Mouse (Mus musculus): ENCODE results near the gene Gm20683. TPM values are rescaled to one million over a fixed set of nuclear protein-coding genes. Genes with fewer than 3 reads are reported as not detected.
"Not testable (repeated sequence)": the region's sequence is repeated elsewhere in the genome, so short reads cannot be mapped to it uniquely, and the experiment has no call there.

The Gm20683 gene
- polyA plus RNA-seq, 1 experiment from 2014 or later = 3.4 TPM

DNA sequence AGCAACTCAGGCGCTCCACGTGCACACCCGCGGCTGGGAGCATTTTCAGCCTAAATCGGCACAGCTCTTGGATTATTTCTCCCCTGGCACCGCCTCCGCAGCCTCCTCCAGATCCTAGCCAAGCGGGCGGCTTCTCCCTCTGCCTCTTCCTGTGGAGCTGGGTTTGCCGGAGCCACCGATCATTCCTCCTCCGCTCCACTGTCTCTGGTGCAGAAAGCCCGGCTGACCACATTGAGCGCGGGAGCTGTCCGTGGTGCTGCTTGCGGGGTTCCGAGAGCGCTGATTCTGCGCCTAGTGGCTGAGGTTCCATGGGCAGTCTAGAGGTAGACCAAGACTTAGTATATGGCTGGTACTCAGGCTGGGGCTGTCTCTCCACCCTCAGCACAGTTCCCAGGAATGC, 28.1 kb downstream of the Gm20683 start:
- H3K4me1 ChIP-seq (ENCODE audit: control insufficient read depth, insufficient read depth, low read length) = 0 out of 2 replicates have a peak, but pooled peaks cover 2% of the 10 kb centered on the region
- H3K4me2 ChIP-seq (ENCODE audit: low read depth, low read length) = no peak overlapping the region
- no peak overlapping the region for H3K27ac ChIP-seq (ENCODE audit: low read length)
- no peak overlapping the region for H3K4me3 ChIP-seq (replicated peaks; ENCODE audit: low read length)
- peak; percentile 28; the same call in 1 of the 2 replicates for ATAC-seq (ENCODE audit: insufficient read depth, low FRiP score)
- H3K9ac ChIP-seq (ENCODE audit: low read length) = no peak overlapping the region
- 2% methylated on average over 20 of the region's 20 CpGs for WGBS
- no peaks in the 10 kb centered on the region for H3K9me3 ChIP-seq (replicated peaks; ENCODE audit: control insufficient read depth, low read length)
- no peaks in the 10 kb centered on the region for H3K36me3 ChIP-seq (ENCODE audit: control insufficient read depth, insufficient read depth, low read length)
- H3K27me3 ChIP-seq (ENCODE audit: control insufficient read depth, insufficient read depth, low read length) = peaks cover 30% of the 10 kb centered on the region

DNA sequence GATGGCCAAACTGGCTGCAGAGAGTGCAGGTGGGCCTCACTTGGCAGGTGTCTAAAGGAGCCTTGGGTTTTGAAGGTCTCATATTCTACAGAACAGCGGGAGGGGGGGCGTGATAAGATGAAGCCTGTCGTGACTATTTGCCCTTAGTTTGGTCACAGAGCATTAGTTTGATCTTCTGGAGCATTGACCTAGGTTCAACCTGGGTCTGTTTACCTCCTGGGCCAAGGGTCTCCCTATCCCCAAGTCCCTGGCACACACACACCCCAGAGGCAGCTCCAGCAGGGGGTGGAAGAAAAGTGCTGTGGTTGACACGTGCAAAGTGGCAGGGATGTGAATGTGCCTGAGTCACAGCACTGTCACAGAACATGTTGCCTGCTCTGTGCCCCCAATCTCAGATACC, 30.7 kb downstream of the Gm20683 start:
- Histone ChIP-seq H3K27ac (ENCODE audit: low read length) (no peak overlapping the region), H3K9me3 (replicated peaks; ENCODE audit: control insufficient read depth, low read length) (no peaks in the 10 kb centered on the region), H3K4me3 (replicated peaks; ENCODE audit: low read length) (no peak overlapping the region), H3K9ac (ENCODE audit: low read length) (no peak overlapping the region), H3K4me2 (ENCODE audit: low read depth, low read length) (no peak overlapping the region), H3K27me3 (ENCODE audit: control insufficient read depth, insufficient read depth, low read length) (peaks cover 27% of the 10 kb centered on the region), H3K36me3 (ENCODE audit: control insufficient read depth, insufficient read depth, low read length) (no peaks in the 10 kb centered on the region), H3K4me1 (ENCODE audit: control insufficient read depth, insufficient read depth, low read length) (0 out of 2 replicates have a peak, but pooled peaks cover 2% of the 10 kb centered on the region)
- 62% methylated on average over 4 of the region's 4 CpGs for WGBS
- no peak for ATAC-seq (ENCODE audit: insufficient read depth, low FRiP score)

DNA sequence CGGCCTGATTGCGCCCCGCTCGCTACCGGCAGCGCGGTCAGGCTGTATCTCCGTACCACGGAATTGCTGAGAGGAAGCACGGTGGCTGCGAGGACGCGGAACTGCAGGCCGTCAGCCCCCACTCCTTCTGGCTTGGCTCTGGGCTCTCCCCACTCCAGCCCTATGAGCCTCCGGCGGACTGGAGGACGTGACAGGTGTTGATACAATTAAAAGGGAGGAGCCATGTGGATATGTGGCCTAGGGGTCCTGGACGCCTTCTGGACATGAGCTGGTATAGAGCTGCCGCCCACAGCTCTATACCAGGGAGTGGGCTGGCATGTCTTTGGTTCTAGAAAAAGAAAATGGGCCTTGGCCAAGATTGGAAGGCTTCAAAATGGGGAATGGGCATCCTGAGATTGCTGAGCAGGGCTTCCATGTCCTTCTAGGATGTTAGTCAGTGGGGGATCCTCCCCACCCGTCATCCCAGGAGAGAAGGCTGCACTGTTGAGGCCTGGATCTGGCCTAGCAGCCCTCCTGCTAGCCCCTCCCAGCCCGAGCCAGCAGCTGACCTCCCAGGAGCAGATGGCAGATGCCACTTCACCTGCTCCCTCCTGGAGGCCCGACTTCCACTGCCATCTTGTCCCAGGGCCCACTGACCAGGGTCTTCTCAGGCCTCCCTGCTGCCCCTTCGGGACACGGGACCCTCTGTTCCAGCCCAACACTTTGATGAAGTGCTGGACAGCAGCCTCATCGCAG, 31.8 kb downstream of the Gm20683 start:
- H3K27ac ChIP-seq (ENCODE audit: low read length) = no peak overlapping the region

DNA sequence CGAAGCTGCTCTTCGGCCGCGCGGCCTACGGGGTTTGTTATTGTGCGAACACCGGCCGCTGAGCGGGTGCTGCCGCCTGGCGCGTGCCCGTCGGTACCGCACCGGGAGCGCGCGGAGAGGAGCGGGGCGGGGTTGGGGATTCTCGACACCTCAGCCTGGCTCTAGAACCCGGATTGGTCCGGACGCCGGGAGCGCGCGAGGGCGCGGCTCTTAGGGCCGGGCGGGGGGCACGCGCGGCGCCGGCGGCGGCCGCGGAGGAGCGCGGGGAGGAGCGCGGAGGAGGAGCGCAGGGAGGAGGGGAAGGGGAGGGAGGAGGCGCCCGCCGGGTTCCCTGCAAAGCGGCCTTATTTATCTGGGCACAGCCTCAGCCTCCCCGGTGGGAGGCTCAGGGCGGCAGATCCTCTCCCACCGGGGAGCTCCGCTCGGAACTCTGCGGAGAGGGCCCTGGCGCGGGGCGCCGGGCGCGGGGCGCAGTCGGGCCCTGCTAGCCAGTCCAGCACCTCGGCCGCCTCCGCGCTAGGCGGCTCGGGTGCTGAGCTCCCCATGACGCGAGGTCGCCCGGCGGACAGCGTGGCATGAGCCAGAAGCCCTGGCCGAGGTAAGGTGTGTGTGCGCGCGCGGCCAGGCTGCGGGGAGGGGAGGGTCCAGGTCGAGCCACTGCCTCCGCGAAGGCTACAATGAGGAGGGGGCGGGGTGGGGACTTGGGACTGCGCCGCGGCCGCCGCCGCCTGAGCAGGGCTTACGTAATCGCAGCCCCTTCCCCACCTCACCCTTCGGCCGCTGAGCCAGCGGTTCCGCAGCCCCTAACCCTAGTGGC, 32.6 kb downstream of the Gm20683 start, which contains the start of gene Fbxl16:
Gene Fbxl16 (plus strand): TSS at position 297 of the 817 bp plus-strand sequence.
- ATAC-seq (ENCODE audit: insufficient read depth, low FRiP score) = peak; percentile 88
- peak within 1 kb of the TSS; percentile 96 for H3K4me2 ChIP-seq (ENCODE audit: low read depth, low read length)
- no peak within 1 kb of the TSS for H3K27ac ChIP-seq (ENCODE audit: low read length)
- WGBS = under 1% methylated on average over 84 of the region's 100 CpGs
- H3K27me3 ChIP-seq (ENCODE audit: control insufficient read depth, insufficient read depth, low read length) = peaks cover 27% of the 10 kb centered on the region
- peak within 1 kb of the TSS; percentile 79 for H3K9ac ChIP-seq (ENCODE audit: low read length)
- H3K4me1 ChIP-seq (ENCODE audit: control insufficient read depth, insufficient read depth, low read length) = 0 out of 2 replicates have a peak, but pooled peaks cover 2% of the 10 kb centered on the region
- H3K36me3 ChIP-seq (ENCODE audit: control insufficient read depth, insufficient read depth, low read length) = no peaks in the 10 kb centered on the region
- peak within 1 kb of the TSS; percentile 68 for H3K4me3 ChIP-seq (replicated peaks; ENCODE audit: low read length)
- H3K9me3 ChIP-seq (replicated peaks; ENCODE audit: control insufficient read depth, low read length) = no peaks in the 10 kb centered on the region

More for the DNA sequence above, 31.8 kb downstream of the Gm20683 start:
- Histone ChIP-seq H3K4me1 (ENCODE audit: control insufficient read depth, insufficient read depth, low read length) (0 out of 2 replicates have a peak, but pooled peaks cover 2% of the 10 kb centered on the region), H3K4me2 (ENCODE audit: low read depth, low read length) (peak overlapping the region; percentile 96), H3K9me3 (replicated peaks; ENCODE audit: control insufficient read depth, low read length) (no peaks in the 10 kb centered on the region), H3K9ac (ENCODE audit: low read length) (peak overlapping the region; percentile 79), H3K27me3 (ENCODE audit: control insufficient read depth, insufficient read depth, low read length) (peaks cover 27% of the 10 kb centered on the region), H3K36me3 (ENCODE audit: control insufficient read depth, insufficient read depth, low read length) (no peaks in the 10 kb centered on the region), H3K4me3 (replicated peaks; ENCODE audit: low read length) (peak overlapping the region; percentile 68)
- 10% methylated on average over 24 of the region's 25 CpGs for WGBS
- ATAC-seq (ENCODE audit: insufficient read depth, low FRiP score) = peak; percentile 12; the same call in 1 of the 2 replicates

DNA sequence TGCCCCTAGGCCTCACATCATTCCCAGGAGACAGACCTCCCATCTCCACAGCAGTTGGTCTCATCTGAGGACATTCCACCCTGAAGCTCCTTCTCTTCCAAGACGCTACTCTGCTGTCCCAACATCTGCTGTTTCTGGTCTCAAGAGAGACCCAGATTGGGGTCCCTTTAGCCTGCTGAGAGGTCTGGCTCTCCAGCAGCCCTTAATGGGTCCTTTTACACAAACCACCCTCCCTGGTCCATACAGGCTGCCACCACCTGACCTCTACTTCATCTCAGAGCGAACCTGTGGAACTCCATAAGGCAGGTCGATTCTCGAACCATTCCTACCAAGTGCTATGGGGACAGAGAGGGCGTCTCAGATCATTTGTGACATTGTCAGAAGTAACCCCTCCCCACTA, 33.5 kb downstream of the Gm20683 start:
- peaks cover 27% of the 10 kb centered on the region for H3K27me3 ChIP-seq (ENCODE audit: control insufficient read depth, insufficient read depth, low read length)
- WGBS = 36% methylated on average over 5 of the region's 5 CpGs
- no peaks in the 10 kb centered on the region for H3K36me3 ChIP-seq (ENCODE audit: control insufficient read depth, insufficient read depth, low read length)
- H3K4me3 ChIP-seq (replicated peaks; ENCODE audit: low read length) = no peak overlapping the region
- no peak for ATAC-seq (ENCODE audit: insufficient read depth, low FRiP score)
- H3K9me3 ChIP-seq (replicated peaks; ENCODE audit: control insufficient read depth, low read length) = no peaks in the 10 kb centered on the region
- H3K4me2 ChIP-seq (ENCODE audit: low read depth, low read length) = peak overlapping the region; percentile 96
- no peak overlapping the region for H3K9ac ChIP-seq (ENCODE audit: low read length)
- H3K27ac ChIP-seq (ENCODE audit: low read length) = no peak overlapping the region
- 0 out of 2 replicates have a peak, but pooled peaks cover 2% of the 10 kb centered on the region for H3K4me1 ChIP-seq (ENCODE audit: control insufficient read depth, insufficient read depth, low read length)

DNA sequence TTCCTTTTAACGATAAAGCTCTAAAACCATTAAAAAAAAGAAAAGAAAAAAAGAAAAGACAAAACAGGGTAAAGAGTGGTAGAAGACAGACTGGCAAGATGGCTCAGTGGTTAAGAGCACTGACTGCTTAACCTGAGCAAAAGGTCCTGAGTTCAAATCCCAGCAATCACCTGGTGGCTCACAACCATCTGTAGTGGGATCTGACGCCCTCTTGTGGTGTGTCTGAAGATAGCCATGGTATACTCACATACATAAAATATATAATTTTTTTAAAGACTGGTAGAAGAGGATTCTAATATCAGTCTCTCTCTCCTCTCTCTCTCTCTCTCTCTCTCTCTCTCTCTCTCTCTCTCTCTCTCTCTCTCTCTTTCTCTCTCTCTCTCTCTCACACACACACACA, 34.1 kb downstream of the Gm20683 start:
- not testable (repeated sequence) for H3K36me3 ChIP-seq (ENCODE audit: control insufficient read depth, insufficient read depth, low read length); H3K4me2 ChIP-seq (ENCODE audit: low read depth, low read length); H3K9me3 ChIP-seq (replicated peaks; ENCODE audit: control insufficient read depth, low read length); H3K4me3 ChIP-seq (replicated peaks; ENCODE audit: low read length); H3K4me1 ChIP-seq (ENCODE audit: control insufficient read depth, insufficient read depth, low read length); H3K27ac ChIP-seq (ENCODE audit: low read length); H3K9ac ChIP-seq (ENCODE audit: low read length); ATAC-seq (ENCODE audit: insufficient read depth, low FRiP score)
- 36% methylated on average over 2 of the region's 2 CpGs for WGBS
- H3K27me3 ChIP-seq (ENCODE audit: control insufficient read depth, insufficient read depth, low read length) = peaks cover 28% of the 10 kb centered on the region

DNA sequence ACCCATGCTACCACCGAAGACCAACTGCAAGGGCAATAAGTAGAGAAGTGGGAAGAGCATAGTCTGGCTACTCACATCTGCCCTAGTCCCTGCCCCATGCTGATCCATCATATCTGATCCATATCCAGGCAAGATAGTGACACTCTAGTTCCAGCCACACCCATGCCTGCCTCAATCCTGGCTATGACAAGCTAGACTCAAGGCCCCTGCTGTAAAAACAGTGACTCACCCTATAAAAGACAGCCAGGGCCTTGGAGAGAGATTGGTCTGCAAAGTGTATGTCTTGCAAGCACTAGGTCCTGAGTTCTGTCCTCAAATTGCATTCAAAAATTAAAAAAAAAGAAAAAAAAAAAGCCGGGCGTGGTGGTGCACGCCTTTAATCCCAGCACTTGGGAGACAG, 35.1 kb downstream of the Gm20683 start:
- Histone ChIP-seq H3K4me3 (replicated peaks; ENCODE audit: low read length) (no peak overlapping the region), H3K27me3 (ENCODE audit: control insufficient read depth, insufficient read depth, low read length) (peaks cover 29% of the 10 kb centered on the region), H3K4me1 (ENCODE audit: control insufficient read depth, insufficient read depth, low read length) (0 out of 2 replicates have a peak, but pooled peaks cover 2% of the 10 kb centered on the region), H3K9ac (ENCODE audit: low read length) (no peak overlapping the region), H3K4me2 (ENCODE audit: low read depth, low read length) (no peak overlapping the region), H3K27ac (ENCODE audit: low read length) (no peak overlapping the region), H3K9me3 (replicated peaks; ENCODE audit: control insufficient read depth, low read length) (no peaks in the 10 kb centered on the region), H3K36me3 (ENCODE audit: control insufficient read depth, insufficient read depth, low read length) (no peaks in the 10 kb centered on the region)
- 78% methylated on average over 4 of the region's 4 CpGs for WGBS
- no peak for ATAC-seq (ENCODE audit: insufficient read depth, low FRiP score)

DNA sequence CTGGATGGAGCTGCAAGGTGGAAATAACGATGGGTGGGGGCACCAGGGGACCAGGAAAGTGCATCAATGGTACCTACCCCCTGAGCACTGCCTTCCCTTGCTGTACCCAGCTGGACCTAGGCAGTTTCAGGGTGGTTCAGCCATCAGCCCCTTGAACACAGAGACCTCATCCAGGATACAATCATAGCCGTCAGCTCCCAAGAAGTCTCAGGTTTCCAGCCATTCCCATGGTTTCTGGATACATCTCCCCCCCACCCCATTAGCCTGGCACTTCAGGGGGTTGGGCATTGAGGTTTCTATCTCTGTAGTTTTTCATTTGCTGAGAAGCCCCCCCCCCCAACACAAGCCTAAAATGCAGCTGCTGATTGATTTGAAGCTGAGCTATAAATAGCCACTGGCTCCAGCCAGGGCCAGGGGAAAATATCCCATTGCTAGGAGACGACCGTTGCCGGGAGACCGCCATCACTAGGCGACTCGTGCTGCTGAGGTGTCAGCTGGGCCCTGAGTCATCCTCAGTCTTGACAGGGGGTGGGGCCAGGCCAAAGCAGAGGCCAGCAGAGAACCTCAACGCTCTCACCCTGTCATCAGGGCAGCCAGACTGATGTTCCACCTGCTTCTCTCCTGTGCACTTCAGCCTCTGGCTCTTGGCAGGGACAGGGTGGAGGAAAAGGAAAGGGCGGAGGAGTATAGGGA, 38.6 kb downstream of the Gm20683 start:
- peak; percentile 71; the same call in 1 of the 2 replicates for ATAC-seq (ENCODE audit: insufficient read depth, low FRiP score)
- Histone ChIP-seq H3K4me1 (ENCODE audit: control insufficient read depth, insufficient read depth, low read length) (no peaks in the 10 kb centered on the region), H3K36me3 (ENCODE audit: control insufficient read depth, insufficient read depth, low read length) (no peaks in the 10 kb centered on the region), H3K9ac (ENCODE audit: low read length) (peak overlapping the region; percentile 7; the same call in 1 of the 2 replicates), H3K27me3 (ENCODE audit: control insufficient read depth, insufficient read depth, low read length) (peaks cover 3% of the 10 kb centered on the region), H3K9me3 (replicated peaks; ENCODE audit: control insufficient read depth, low read length) (no peaks in the 10 kb centered on the region), H3K27ac (ENCODE audit: low read length) (no peak overlapping the region), H3K4me3 (replicated peaks; ENCODE audit: low read length) (no peak overlapping the region), H3K4me2 (ENCODE audit: low read depth, low read length) (no peak overlapping the region)
- 12% methylated on average over 10 of the region's 10 CpGs for WGBS

All from stomach, embryonic 16.5 days (tissue).